Mouse (Mus musculus): ENCODE results near the gene Pgam1.

Pgam1 gene

GRCm38 (mm10) chr19:41905246-41905645, 6.5 kb upstream of the Pgam1 start:
- POLR2A ChIA-PET, result interaction anchor here in 1 of 4 experiments (0.6 to 2.0 kb wide), 4 partner anchors 11 to 46 kb away, joined by 3 to 5 read pairs (median 4); no protein-coding TSS in a partner anchor
- CTCF ChIA-PET, result interaction anchor here (0.6 to 1.5 kb wide), 8 partner anchors 9 to 265 kb away, joined by 3 to 5 read pairs (median 4); no protein-coding TSS in a partner anchor

- CTCF ChIA-PET, result interaction anchor here in 3 of 4 experiments (0.8 to 1.5 kb wide), 7 partner anchors 8 to 129 kb away, joined by 3 to 4 read pairs (median 4); partner anchors contain the start of gene Ankrd2 (in 1 of the 3)
- POLR2A ChIA-PET, result interaction anchor here in 2 of 4 experiments (0.7 to 2.0 kb wide), 3 partner anchors 9 to 84 kb away, joined by 4 to 5 read pairs (median 4); no protein-coding TSS in a partner anchor
Measured at GRCm38 (mm10) chr19:41906311-41907078, 5.2 kb upstream of the Pgam1 start.

- CTCF ChIA-PET, result interaction anchor here in 1 of 4 experiments (1.2 kb wide), 1 partner anchor 128 kb away, joined by 3 read pairs; the partner anchor contains the start of gene Ankrd2
- POLR2A ChIA-PET, result interaction anchor here in 2 of 4 experiments (0.6 to 1.0 kb wide), 4 partner anchors 15 to 119 kb away, joined by 3 to 4 read pairs (median 4); no protein-coding TSS in a partner anchor
Measured at GRCm38 (mm10) chr19:41907079-41907760, 4.5 kb upstream of the Pgam1 start.

GRCm38 (mm10) chr19:41908736-41909135, 3.0 kb upstream of the Pgam1 start:
- ChIA-PET CTCF (interaction anchor here in 3 of 4 experiments (0.6 to 1.2 kb wide), 4 partner anchors 43 to 604 kb away, joined by 3 to 5 read pairs (median 4); no protein-coding TSS in a partner anchor), POLR2A (interaction anchor here in 3 of 4 experiments (0.7 to 1.8 kb wide), 6 partner anchors 8 to 220 kb away, joined by 3 to 6 read pairs (median 4); partner anchors contain the start of genes Avpi1 (in 1 of the 3) and Frat1 (in 1 of the 3))

- CTCF ChIA-PET, result interaction anchor here in 3 of 4 experiments (0.6 to 0.7 kb wide), 3 partner anchors 11 to 255 kb away, joined by 3 to 10 read pairs (median 4); partner anchors contain the start of gene Pi4k2a (in 1 of the 3)
- POLR2A ChIA-PET, result interaction anchor here (0.6 to 4.8 kb wide), 19 partner anchors 7 to 897 kb away, joined by 3 to 31 read pairs (median 4); partner anchors contain the start of genes Exosc1 (in 2 of the 4) and Zdhhc16 (in 2 of the 4)
Measured at GRCm38 (mm10) chr19:41910396-41910795, 1.3 kb upstream of the Pgam1 start.

- ChIA-PET POLR2A (interaction anchor here (0.6 to 4.8 kb wide), 59 partner anchors 9 to 1640 kb away, joined by 3 to 44 read pairs (median 4); partner anchors contain the start of genes Exosc1 (in 3 of the 4), Zdhhc16 (in 3 of the 4), Pi4k2a (in 2 of the 4) and Avpi1 (in 1 of the 4)), CTCF (interaction anchor here in 3 of 4 experiments (0.5 to 1.6 kb wide), 4 partner anchors 20 to 114 kb away, joined by 3 to 5 read pairs (median 4); no protein-coding TSS in a partner anchor)
Measured at GRCm38 (mm10) chr19:41912121-41913080, 678 bp downstream of the Pgam1 start.

- ChIA-PET CTCF (interaction anchor here (0.5 to 1.5 kb wide), 11 partner anchors 8 to 472 kb away, joined by 3 to 7 read pairs (median 4); no protein-coding TSS in a partner anchor), POLR2A (interaction anchor here in 2 of 4 experiments (0.6 to 4.8 kb wide), 22 partner anchors 9 to 292 kb away, joined by 3 to 44 read pairs (median 4); partner anchors contain the start of genes Exosc1 (in 2 of the 2), Pi4k2a (in 2 of the 2) and Zdhhc16 (in 2 of the 2))
Measured at GRCm38 (mm10) chr19:41913774-41914591, 2.3 kb downstream of the Pgam1 start.

GRCm38 (mm10) chr19:41914592-41914882, 2.8 kb downstream of the Pgam1 start:
- CTCF ChIA-PET, result interaction anchor here (0.6 to 1.4 kb wide), 10 partner anchors 9 to 471 kb away, joined by 3 to 7 read pairs (median 4); no protein-coding TSS in a partner anchor
- POLR2A ChIA-PET, result interaction anchor here in 2 of 4 experiments (0.6 to 4.8 kb wide), 13 partner anchors 8 to 293 kb away, joined by 3 to 44 read pairs (median 7); partner anchors contain the start of genes Exosc1 (in 2 of the 2) and Zdhhc16 (in 2 of the 2)

- POLR2A ChIA-PET, result interaction anchor here in 3 of 4 experiments (0.9 to 4.8 kb wide), 8 partner anchors 7 to 65 kb away, joined by 4 to 44 read pairs (median 6); partner anchors contain the start of genes Exosc1 (in 1 of the 3) and Zdhhc16 (in 1 of the 3)
- CTCF ChIA-PET, result interaction anchor here in 1 of 4 experiments (1.3 kb wide), 1 partner anchor 143 kb away, joined by 4 read pairs; no protein-coding TSS in a partner anchor
Measured at GRCm38 (mm10) chr19:41915294-41915693, 3.6 kb downstream of the Pgam1 start.

GRCm38 (mm10) chr19:41916853-41917252, 5.1 kb downstream of the Pgam1 start:
- POLR2A ChIA-PET, result interaction anchor here in 2 of 4 experiments (0.5 to 4.5 kb wide), 4 partner anchors 15 to 339 kb away, joined by 3 to 44 read pairs (median 4); partner anchors contain the start of genes Exosc1 (in 1 of the 2) and Zdhhc16 (in 1 of the 2)
- CTCF ChIA-PET, result interaction anchor here in 1 of 4 experiments (0.5 kb wide), 1 partner anchor 15 kb away, joined by 6 read pairs; no protein-coding TSS in a partner anchor

GRCm38 (mm10) chr19:41919471-41919870, 7.7 kb downstream of the Pgam1 start:
- CTCF ChIA-PET, result interaction anchor here in 1 of 4 experiments (1.1 kb wide), 1 partner anchor 126 kb away, joined by 3 read pairs; the partner anchor contains the start of gene Hoga1
- POLR2A ChIA-PET, result interaction anchor here (0.7 to 5.9 kb wide), 22 partner anchors 9 to 210 kb away, joined by 3 to 56 read pairs (median 4); partner anchors contain the start of genes Exosc1 (in 2 of the 4), Zdhhc16 (in 2 of the 4) and Mms19 (in 1 of the 4)

GRCm38 (mm10) chr19:41920412-41921067, 8.8 kb downstream of the Pgam1 start:
- ChIA-PET CTCF (interaction anchor here in 2 of 4 experiments (0.6 to 1.1 kb wide), 2 partner anchors 11 to 125 kb away, joined by 3 to 4 read pairs; partner anchors contain the start of gene Hoga1 (in 1 of the 2)), POLR2A (interaction anchor here (0.9 to 5.9 kb wide), 19 partner anchors 8 to 209 kb away, joined by 3 to 56 read pairs (median 4); partner anchors contain the start of genes Exosc1 (in 2 of the 4), Zdhhc16 (in 2 of the 4), Pgam1 (in 1 of the 4) and Pi4k2a (in 1 of the 4))

- CTCF ChIA-PET, result interaction anchor here (0.6 to 1.8 kb wide), 7 partner anchors 10 to 220 kb away, joined by 3 to 5 read pairs (median 3); partner anchors contain the start of gene Ankrd2 (in 1 of the 4)
- POLR2A ChIA-PET, result interaction anchor here (0.5 to 5.0 kb wide), 41 partner anchors 8 to 238 kb away, joined by 3 to 56 read pairs (median 4); partner anchors contain the start of genes Avpi1 (in 2 of the 4), Pgam1 (in 2 of the 4), Frat2 (in 1 of the 4) and Hoga1 (in 1 of the 4)
Measured at GRCm38 (mm10) chr19:41932686-41933085, 21.0 kb downstream of the Pgam1 start.
